In the genomic region with DNA sequence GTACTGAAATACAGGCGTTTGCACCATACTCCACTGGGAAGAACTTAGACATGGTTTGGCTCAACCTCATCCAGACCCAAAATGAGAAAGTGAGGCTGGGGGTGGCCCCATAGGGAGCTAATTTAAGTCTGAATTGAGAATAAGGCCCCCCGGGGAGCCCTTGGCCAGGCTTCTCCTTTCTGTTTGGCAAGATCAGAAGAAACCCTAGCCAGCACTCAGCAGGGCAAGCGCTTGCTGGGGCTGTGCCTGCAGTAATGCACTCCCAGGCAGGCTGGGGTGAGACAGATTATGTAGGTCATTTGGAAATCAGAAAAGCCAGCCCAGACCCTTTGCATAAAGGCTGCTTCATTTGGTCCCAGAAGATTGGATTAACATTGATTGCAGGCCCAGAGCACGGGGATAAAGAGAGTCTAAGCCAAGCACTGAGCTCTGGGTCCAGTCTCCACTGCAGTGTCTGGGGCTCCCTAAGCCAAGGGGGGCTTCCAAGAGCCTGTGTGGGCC, we compare ENCODE assay signal across 8 mouse cellular contexts. TPM values are rescaled to one million over a fixed set of nuclear protein-coding genes. Genes with fewer than 3 reads are reported as not detected.
DNase-seq lines count a peak whose midpoint lies in the region; ATAC-seq and TF ChIP-seq lines count a peak whose summit lies in the region.

No protein-coding gene starts in this region.

- peak overlapping the region; percentile 40; the same call in 1 of the 2 replicates for H3K9ac ChIP-seq in embryonic facial prominence, embryonic 14.5 days (ENCODE audit: low read depth, low read length)
- no peak overlapping the region for H3K9ac ChIP-seq in heart, postnatal 0 days (replicated peaks; ENCODE audit: low read depth, low read length)

- DNase-seq in ES-CJ7 (ENCODE audit: low read depth, low spot score) (peak; percentile 56), NIH3T3 (ENCODE audit: low read depth) (peak; percentile 68)
- DNase-seq in embryonic facial prominence, embryonic 14.5 days (ENCODE audit: low spot score) = peak; percentile 89
- peak; percentile 17 for DNase-seq in heart, postnatal 0 days (ENCODE audit: low spot score)
- DNase-seq in left cerebral cortex, postnatal 25 days (ENCODE audit: low spot score in 2 of 2) = peak; percentile 25 to 52
- DNase-seq in right cerebral cortex, adult 2 months (ENCODE audit: low spot score in 2 of 2) = peak; percentile 34 to 50
- DNase-seq in c-Kit-positive CD71-positive TER-119-positive erythroid progenitor cells, embryonic 14.5 days (ENCODE audit: low spot score) = no peak
- no peak for DNase-seq in kidney, adult 8-10 months

- peaks cover 35% of the 10 kb centered on the region for H3K4me1 ChIP-seq in embryonic facial prominence, embryonic 14.5 days (ENCODE audit: control insufficient read depth, insufficient read depth, low read length)
- H3K4me1 ChIP-seq in heart, postnatal 0 days (ENCODE audit: control insufficient read depth, insufficient read depth) = peaks cover 15% of the 10 kb centered on the region; the same call in 1 of the 2 replicates

- TF ChIP-seq CTCF in heart, postnatal 0 days (IDR thresholded peaks at IDR 0.05; ENCODE audit: low read depth) = no peak

- no peaks in the 10 kb centered on the region for H3K27me3 ChIP-seq in embryonic facial prominence, embryonic 14.5 days (replicated peaks; ENCODE audit: control insufficient read depth, insufficient read depth, low read length)
- H3K27me3 ChIP-seq in heart, postnatal 0 days (ENCODE audit: control insufficient read depth, insufficient read depth, low read length) = no peaks in the 10 kb centered on the region

- H3K36me3 ChIP-seq in embryonic facial prominence, embryonic 14.5 days (ENCODE audit: control insufficient read depth, insufficient read depth, low read length) = no peaks in the 10 kb centered on the region
- H3K36me3 ChIP-seq in heart, postnatal 0 days (replicated peaks; ENCODE audit: control insufficient read depth, insufficient read depth, low read length) = no peaks in the 10 kb centered on the region

- peak; percentile 70 for ATAC-seq in embryonic facial prominence, embryonic 14.5 days (ENCODE audit: low read depth)
- no peak for ATAC-seq in heart, postnatal 0 days (ENCODE audit: insufficient read depth, low read depth)

- H3K9me3 ChIP-seq in embryonic facial prominence, embryonic 14.5 days (ENCODE audit: control insufficient read depth, low read length) = no peaks in the 10 kb centered on the region
- no peaks in the 10 kb centered on the region for H3K9me3 ChIP-seq in heart, postnatal 0 days (replicated peaks; ENCODE audit: control insufficient read depth, low read length)

- H3K4me3 ChIP-seq in embryonic facial prominence, embryonic 14.5 days (ENCODE audit: low read depth, low read length) = no peak overlapping the region
- no peak overlapping the region for H3K4me3 ChIP-seq in heart, postnatal 0 days (ENCODE audit: low read depth, low read length)

- intact Hi-C loops in left cerebral cortex, postnatal 25 days (cut with DNase I) = no loop called here

- peak overlapping the region; percentile 26 for H3K4me2 ChIP-seq in embryonic facial prominence, embryonic 14.5 days (ENCODE audit: low read depth, low read length)
- no peak overlapping the region for H3K4me2 ChIP-seq in heart, postnatal 0 days (ENCODE audit: low read depth, low read length)

- peak overlapping the region; percentile 48 for H3K27ac ChIP-seq in embryonic facial prominence, embryonic 14.5 days (replicated peaks; ENCODE audit: low read depth, low read length)
- H3K27ac ChIP-seq in heart, postnatal 0 days (ENCODE audit: low read depth) = no peak overlapping the region

- TF ChIP-seq EP300 in heart, postnatal 0 days (IDR thresholded peaks at IDR 0.05; ENCODE audit: low read depth) = no peak

- 10% methylated on average over 3 of the region's 4 CpGs for WGBS in embryonic facial prominence, embryonic 14.5 days
- WGBS in heart, postnatal 0 days = 38% methylated on average over 4 of the region's 4 CpGs

RNA-seq across cellular contexts. Expression of a gene that starts 44.6 kb away (rescaled TPM):
- polyA plus RNA-seq in embryonic facial prominence, embryonic 14.5 days (2014; fragmentation: Nextera tagmentation; extraction: Ambion mirVana) = 19.7 and 22.5 TPM in 2 replicates
- total RNA-seq in heart, postnatal 0 days (2014; rRNA removed; ENCODE audit: low replicate concordance) = 3.4 and 10.4 TPM in 2 replicates
- polyA plus RNA-seq in heart, postnatal 0 days (2015; fragmentation: Nextera tagmentation; extraction: Ambion mirVana) = 4.2 and 4.3 TPM in 2 replicates
- 1 to 10 TPM; 6.8 to 7.1 TPM for total RNA-seq in left cerebral cortex, postnatal 25 days (2021)

Comparison
In these comparisons a context has a peak if more than half of its experiments do, and no peak if none do; other contexts are left out.
1. DNase-seq: peak in ES-CJ7 (single experiment), NIH3T3 (single experiment), embryonic facial prominence, embryonic 14.5 days (single experiment), heart, postnatal 0 days (single experiment), left cerebral cortex, postnatal 25 days (2 of 2) and right cerebral cortex, adult 2 months (2 of 2); none in c-Kit-positive CD71-positive TER-119-positive erythroid progenitor cells, embryonic 14.5 days (single experiment) and kidney, adult 8-10 months (0 of 2).